Mouse (Mus musculus) midbrain, embryonic 13.5 days (tissue): ENCODE measurements around the gene Prmt6. TPM values are rescaled to one million over a fixed set of nuclear protein-coding genes. Genes with fewer than 3 reads are reported as not detected.

Experiments used
- ATAC-seq: fragments of 200-750 bp; cut with Nextera tagmentation; 2 replicates; pipeline ENCODE4 v1.8.0; 2017; ENCODE audit warnings: mild to moderate bottlenecking, moderate TSS enrichment, moderate library complexity
- H3K27ac ChIP-seq: fragments of 300-500 bp; sonication (generic); 2 replicates; pipeline ENCODE4 v1.5.1; 2015; ENCODE audit warnings: inconsistent platforms, mild to moderate bottlenecking, moderate library complexity
- H3K27me3 ChIP-seq: fragments of 300-500 bp; sonication (generic); 2 replicates; pipeline ENCODE4 v1.6.1; 2015; ENCODE audit warnings: mild to moderate bottlenecking, inconsistent platforms
- H3K36me3 ChIP-seq: fragments of 300-500 bp; sonication (generic); 2 replicates; pipeline ENCODE4 v1.6.1; 2015; ENCODE audit warnings: mild to moderate bottlenecking, inconsistent platforms
- H3K4me1 ChIP-seq: fragments of 300-500 bp; sonication (generic); replicated peaks from 2 replicates; pipeline ENCODE4 v1.6.1; 2015; ENCODE audit warnings: inconsistent platforms
- H3K4me2 ChIP-seq: fragments of 300-500 bp; sonication (generic); replicated peaks from 2 replicates; pipeline ENCODE4 v1.6.1; 2015; ENCODE audit warnings: moderate library complexity, mild to moderate bottlenecking, inconsistent platforms
- H3K4me3 ChIP-seq: fragments of 300-500 bp; sonication (generic); replicated peaks from 2 replicates; pipeline ENCODE4 v1.5.1; 2015; ENCODE audit warnings: mild to moderate bottlenecking, inconsistent platforms
- H3K9ac ChIP-seq: fragments of 300-500 bp; sonication (generic); replicated peaks from 2 replicates; pipeline ENCODE4 v1.6.1; 2015; ENCODE audit warnings: mild to moderate bottlenecking, inconsistent platforms
- H3K9me3 ChIP-seq: fragments of 300-500 bp; sonication (generic); 2 replicates; pipeline ENCODE4 v1.6.1; 2016; ENCODE audit warnings: mild to moderate bottlenecking, inconsistent platforms
- WGBS: fragments of 180-500 bp; shearing (Covaris S2); methylation state at CpG from one replicate; pipeline ENCODE4 v1.1.7; 2015; 5-methylcytosine and 5-hydroxymethylcytosine counted together
- polyA plus RNA-seq: library from polyadenylated mRNA; unstranded; fragments of >200 nt; fragmentation: Nextera tagmentation; extraction: Ambion mirVana; gene quantifications from 2 replicates; pipeline ENCODE4 v1.2.1, GENCODE M21; 2015

Gene Prmt6
- polyA plus RNA-seq, result 26.5 and 27.9 TPM in 2 replicates

DNA sequence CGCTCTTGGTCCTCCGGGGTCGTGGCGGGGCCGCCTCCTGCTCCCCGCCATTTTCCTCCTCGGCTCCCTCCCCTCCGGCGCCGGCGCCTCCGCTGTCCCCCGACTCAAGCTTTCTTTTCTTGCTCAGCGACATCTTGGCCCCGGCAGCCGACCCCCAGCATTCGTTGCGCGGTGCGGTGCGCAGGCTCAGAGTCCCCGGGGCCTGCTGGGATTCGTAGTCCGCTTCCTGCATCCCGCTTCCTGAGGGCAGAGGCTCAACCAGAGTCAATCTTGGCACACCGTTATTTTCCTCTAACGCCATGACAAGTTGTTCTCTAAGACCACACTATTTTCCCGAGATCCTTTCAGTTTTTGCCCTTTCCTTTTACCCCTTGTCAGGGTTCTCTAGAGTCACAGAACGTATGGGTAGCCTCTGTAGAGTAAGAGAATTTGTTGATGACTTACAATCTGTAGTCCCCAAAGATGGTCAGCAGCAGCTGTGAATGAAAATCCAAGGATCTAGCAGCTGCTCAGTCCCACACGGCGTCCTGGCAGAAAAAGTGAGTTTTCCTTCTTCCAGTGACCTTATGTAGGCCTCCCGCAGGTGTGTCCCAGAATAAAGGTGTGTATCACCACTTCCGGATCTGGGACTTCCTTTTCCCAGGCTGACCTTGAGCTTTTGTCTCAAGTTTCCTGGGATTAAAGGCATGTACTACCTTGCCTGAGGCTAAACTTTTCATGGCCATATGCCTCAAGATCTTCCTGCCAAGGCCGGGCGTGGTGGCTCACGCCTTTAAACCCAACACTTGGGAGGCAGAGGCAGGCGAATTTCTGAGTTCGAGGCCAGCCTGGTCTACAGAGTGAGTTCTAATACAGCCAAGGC lies at the start of gene Prmt6:
Gene Prmt6 (minus strand): TSS at position 160 of the 862 bp plus-strand sequence.
- peak; percentile 96 for ATAC-seq
- Histone ChIP-seq H3K27me3 (no peaks in the 10 kb centered on the region), H3K27ac (peak within 1 kb of the TSS; percentile 98), H3K9ac (peak within 1 kb of the TSS; percentile 97), H3K4me1 (peaks cover 29% of the 10 kb centered on the region), H3K36me3 (peaks cover 17% of the 10 kb centered on the region), H3K9me3 (no peaks in the 10 kb centered on the region), H3K4me3 (peak within 1 kb of the TSS; percentile 80), H3K4me2 (peak within 1 kb of the TSS; percentile 65)
- 19% methylated on average over 38 of the region's 38 CpGs for WGBS

DNA sequence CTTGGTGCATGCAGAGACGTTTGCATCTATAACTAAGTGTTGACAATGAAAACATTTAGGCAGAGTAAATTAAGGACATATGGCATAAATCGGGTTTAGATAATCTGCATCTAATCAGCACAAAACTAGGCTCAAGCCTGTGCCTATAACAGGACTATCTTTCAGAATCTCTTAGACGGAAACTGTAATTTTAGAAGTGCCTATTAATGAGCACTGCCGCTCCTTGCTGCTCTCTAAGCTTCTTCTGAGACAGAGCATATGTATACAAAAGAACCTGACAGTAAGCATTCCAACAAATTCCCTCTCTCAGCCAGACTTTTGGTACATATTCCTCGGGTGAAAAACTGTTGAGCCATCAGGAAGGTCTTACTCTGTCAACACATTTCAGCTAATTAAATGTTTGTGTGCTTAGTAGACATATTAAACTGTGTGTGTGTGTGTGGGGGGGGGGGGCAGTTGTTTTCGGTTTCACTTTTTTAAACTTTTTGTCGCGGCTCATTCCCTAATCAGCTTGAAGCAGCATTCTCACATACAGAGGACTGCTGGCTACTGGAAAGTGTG lies 39.8 kb upstream of the Prmt6 start:
- H3K27ac ChIP-seq, result no peak overlapping the region
- H3K27me3 ChIP-seq, result no peaks in the 10 kb centered on the region
- no peaks in the 10 kb centered on the region for H3K4me1 ChIP-seq
- no peaks in the 10 kb centered on the region for H3K36me3 ChIP-seq
- no peak for ATAC-seq
- no peak overlapping the region for H3K9ac ChIP-seq
- H3K9me3 ChIP-seq, result no peaks in the 10 kb centered on the region
- 85% methylated on average over 8 of the region's 8 CpGs for WGBS
- no peak overlapping the region for H3K4me3 ChIP-seq
- no peak overlapping the region for H3K4me2 ChIP-seq

DNA sequence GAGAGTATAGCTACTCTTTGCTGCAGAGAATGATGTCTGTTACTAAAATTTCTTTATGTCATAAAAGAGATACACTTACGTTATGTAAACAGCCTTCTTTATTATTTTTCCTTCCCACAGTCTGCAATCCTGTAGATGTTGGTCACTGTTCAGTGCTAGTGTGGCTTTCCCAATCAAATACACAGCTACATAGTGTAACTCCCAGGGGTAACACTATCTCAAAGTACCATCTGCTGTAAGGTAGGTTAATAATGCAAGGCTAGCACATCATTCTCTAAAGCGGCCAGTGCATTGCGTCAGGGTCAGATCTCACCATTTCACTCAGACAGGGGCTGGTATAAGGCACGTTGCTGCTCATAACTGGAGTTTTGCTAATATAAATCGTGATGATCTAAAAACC lies 31.9 kb upstream of the Prmt6 start:
- 84% methylated on average over 5 of the region's 5 CpGs for whole genome bisulfite sequencing
- H3K27ac ChIP-seq, result no peak overlapping the region
- no peaks in the 10 kb centered on the region for H3K9me3 ChIP-seq
- no peak overlapping the region for H3K9ac ChIP-seq
- H3K27me3 ChIP-seq, result no peaks in the 10 kb centered on the region
- no peaks in the 10 kb centered on the region for H3K4me1 ChIP-seq
- H3K4me3 ChIP-seq, result no peak overlapping the region
- no peak overlapping the region for H3K4me2 ChIP-seq
- no peaks in the 10 kb centered on the region for H3K36me3 ChIP-seq
- ATAC-seq, result no peak

DNA sequence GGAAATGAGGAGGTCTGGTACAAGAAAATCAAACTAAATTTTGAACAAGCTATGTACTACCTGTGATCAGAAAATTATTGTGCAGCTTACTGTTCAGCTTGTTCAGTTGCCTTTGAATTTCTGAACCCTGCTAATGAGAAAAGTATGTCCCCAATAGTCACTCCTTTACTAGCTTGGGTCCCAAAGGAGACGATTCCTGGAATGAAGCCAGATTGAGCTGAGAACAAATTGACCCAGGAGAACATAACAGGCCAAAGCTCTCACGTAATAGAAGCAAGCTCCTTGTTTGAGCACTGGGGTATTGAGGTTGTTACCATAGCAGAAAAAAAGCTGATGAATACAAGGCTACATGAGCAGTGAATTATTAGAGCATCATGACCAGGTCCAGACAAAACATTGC lies 17.0 kb upstream of the Prmt6 start:
- H3K27me3 ChIP-seq, result no peaks in the 10 kb centered on the region
- H3K4me1 ChIP-seq, result no peaks in the 10 kb centered on the region
- H3K4me3 ChIP-seq, result no peak overlapping the region
- H3K36me3 ChIP-seq, result no peaks in the 10 kb centered on the region
- no peak overlapping the region for H3K9ac ChIP-seq
- no peaks in the 10 kb centered on the region for H3K9me3 ChIP-seq
- no peak overlapping the region for H3K4me2 ChIP-seq
- no peak overlapping the region for H3K27ac ChIP-seq
- no peak for ATAC-seq
- WGBS, result 69% methylated on average over 2 of the region's 2 CpGs

DNA sequence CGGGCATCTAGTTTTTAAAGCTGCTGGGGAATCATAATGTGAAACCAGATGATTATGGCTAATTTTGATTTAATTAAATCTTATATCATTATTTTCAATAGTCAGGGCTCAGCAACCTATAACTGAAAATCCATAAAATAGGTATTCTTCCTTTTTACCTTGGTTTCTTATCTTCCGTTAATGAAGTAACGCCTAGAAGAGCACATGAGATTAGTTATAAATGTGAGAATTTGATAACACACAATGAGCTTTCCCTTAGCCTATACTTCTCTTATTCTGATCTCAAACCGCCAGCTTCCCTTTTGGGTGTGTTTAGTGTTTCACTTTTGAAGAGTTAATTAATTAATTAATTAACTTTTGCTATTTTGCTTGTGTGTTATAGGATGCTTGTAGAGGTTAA lies 2.3 kb upstream of the Prmt6 start:
- no peak overlapping the region for H3K27ac ChIP-seq
- no peaks in the 10 kb centered on the region for H3K9me3 ChIP-seq
- H3K4me1 ChIP-seq, result peaks cover 14% of the 10 kb centered on the region
- no peak overlapping the region for H3K4me3 ChIP-seq
- H3K9ac ChIP-seq, result no peak overlapping the region
- ATAC-seq, result no peak
- no peak overlapping the region for H3K4me2 ChIP-seq
- no peaks in the 10 kb centered on the region for H3K36me3 ChIP-seq
- H3K27me3 ChIP-seq, result no peaks in the 10 kb centered on the region
- WGBS, result 92% methylated on average over 4 of the region's 4 CpGs

DNA sequence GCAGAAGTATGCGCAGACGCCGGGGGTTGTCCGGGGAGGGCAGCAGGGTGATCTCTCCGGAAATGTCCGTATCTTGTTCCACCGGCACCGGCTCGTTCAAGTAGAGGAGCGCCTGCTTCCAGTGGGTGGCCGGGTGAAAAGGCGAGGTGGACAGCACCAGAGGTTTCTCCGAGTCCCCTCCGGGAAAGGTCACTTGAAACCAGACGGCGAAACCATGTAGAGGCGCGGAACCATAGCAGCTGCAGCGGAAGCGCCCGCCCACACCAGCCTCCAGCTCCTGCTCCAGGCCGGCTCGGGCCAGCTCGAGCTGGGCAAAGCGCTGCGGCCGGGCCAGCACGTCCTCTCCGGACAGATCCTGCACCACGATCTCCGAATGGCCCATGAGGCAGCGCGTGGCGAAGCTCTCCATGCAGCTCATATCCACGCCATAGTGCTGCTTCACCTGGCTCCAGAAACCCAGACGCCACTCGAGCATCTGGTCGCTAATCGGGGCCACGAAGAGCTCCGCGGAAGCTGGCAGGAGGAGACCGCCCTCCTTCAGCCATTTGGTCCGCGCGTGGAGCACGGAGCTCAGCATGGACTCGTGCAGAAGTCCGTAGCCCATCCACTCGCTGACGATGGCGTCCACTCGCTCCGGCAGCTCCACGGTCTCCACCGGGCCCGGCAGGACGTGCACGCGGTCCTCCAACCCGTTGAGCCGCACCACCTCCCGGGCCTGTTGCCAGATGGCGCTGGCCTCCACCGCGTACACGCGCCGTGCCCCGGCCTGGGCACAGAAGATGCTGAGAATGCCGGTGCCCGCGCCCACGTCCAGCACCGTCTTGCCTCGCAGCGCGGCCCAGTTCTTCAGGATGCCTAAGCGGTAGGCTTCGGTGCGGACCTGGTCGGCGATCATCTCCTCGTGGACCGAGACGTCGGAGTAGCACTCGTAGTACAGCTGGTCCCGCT lies 633 bp downstream of the Prmt6 start:
- H3K4me2 ChIP-seq, result peak overlapping the region; percentile 65
- H3K27ac ChIP-seq, result peak overlapping the region; percentile 98
- peaks cover 21% of the 10 kb centered on the region for H3K36me3 ChIP-seq
- peaks cover 29% of the 10 kb centered on the region for H3K4me1 ChIP-seq
- H3K27me3 ChIP-seq, result no peaks in the 10 kb centered on the region
- peak; percentile 90 for ATAC-seq
- under 1% methylated on average over 89 of the region's 89 CpGs for WGBS
- peak overlapping the region; percentile 80 for H3K4me3 ChIP-seq
- H3K9me3 ChIP-seq, result no peaks in the 10 kb centered on the region
- H3K9ac ChIP-seq, result peak overlapping the region; percentile 97

DNA sequence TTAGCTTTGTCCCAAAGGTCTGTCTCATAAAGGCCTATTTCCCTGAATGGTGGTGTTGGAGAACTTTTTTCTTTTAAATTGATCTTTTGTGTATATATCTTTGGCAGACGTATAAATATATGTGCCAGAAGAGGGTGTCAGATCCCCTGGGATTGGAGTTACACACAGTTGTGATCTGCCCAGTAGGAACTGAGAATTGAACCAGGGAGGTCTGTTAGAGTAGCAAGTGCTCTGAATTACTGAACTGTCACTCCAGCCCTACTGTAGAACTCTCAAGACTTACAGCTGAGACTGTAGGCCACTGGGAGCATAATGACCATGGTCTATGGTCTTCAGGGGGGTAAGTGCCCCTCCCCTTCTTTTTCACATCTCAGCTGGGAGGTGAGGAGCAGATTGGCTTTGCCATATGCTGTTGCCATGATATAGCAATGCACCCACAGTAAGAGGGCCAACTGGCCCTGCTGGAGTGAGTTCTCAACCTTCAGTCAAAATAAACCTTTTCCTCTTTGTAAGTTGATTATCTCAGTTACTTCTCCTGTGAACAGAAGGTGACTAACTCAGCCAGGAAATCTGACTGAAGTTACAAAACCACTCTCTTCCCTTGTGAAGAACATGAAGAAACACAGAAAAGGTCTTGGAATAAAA lies 13.9 kb downstream of the Prmt6 start:
- no peak overlapping the region for H3K9ac ChIP-seq
- H3K4me2 ChIP-seq, result no peak overlapping the region
- H3K9me3 ChIP-seq, result no peaks in the 10 kb centered on the region
- no peak overlapping the region for H3K27ac ChIP-seq
- ATAC-seq, result no peak
- H3K36me3 ChIP-seq, result no peaks in the 10 kb centered on the region
- no peaks in the 10 kb centered on the region for H3K4me1 ChIP-seq
- no peak overlapping the region for H3K4me3 ChIP-seq
- WGBS, result 78% methylated on average over 1 of the region's 1 CpGs
- H3K27me3 ChIP-seq, result no peaks in the 10 kb centered on the region

Other genes starting within 250 kb of the Prmt6 start
- 22.4 and 34.3 TPM in 2 replicates for gene Ntng1, start 107.0 kb downstream of the Prmt6 start, polyA plus RNA-seq